Mouse (Mus musculus) brain, embryonic 14.5 days (tissue): ENCODE data around the gene Tln2.

ENCODE experiments used
- CTCF ChIP-seq: fragments of 200-500 bp; IDR thresholded peaks from 2 replicates; pipeline ENCODE4 v1.5.1; 2012; ENCODE audit warnings: inconsistent platforms, mild to moderate bottlenecking, moderate library complexity, borderline replicate concordance; ENCODE audit not compliant: insufficient read depth, insufficient read length; ENCODE audit errors: extremely low read depth
- POLR2A ChIP-seq: fragments of 200-500 bp; IDR thresholded peaks from 2 replicates; pipeline ENCODE4 v1.6.1; 2012; ENCODE audit warnings: mild to moderate bottlenecking, inconsistent platforms, borderline replicate concordance; ENCODE audit not compliant: poor library complexity, insufficient read depth, insufficient read length, severe bottlenecking; ENCODE audit errors: extremely low read depth

- TF ChIP-seq CTCF (no peak), POLR2A (no peak)
These were observed 130.2 kb downstream of the Tln2 start for GRCm38 (mm10) chr9:67429199-67429892.
